Mouse (Mus musculus): ENCODE measurements around the gene Cep131. TPM values are rescaled to one million over a fixed set of nuclear protein-coding genes. Genes with fewer than 3 reads are reported as not detected.
A peak's percentile ranks its signal among the peaks of the same experiment; 100 is the strongest.

The Cep131 gene
- polyA plus RNA-seq, 1 experiment, result 19.8 TPM

- no peak overlapping the region for H3K4me3 ChIP-seq (replicated peaks; ENCODE audit: control insufficient read depth, low read depth, low read length)
- TF ChIP-seq CTCF (IDR thresholded peaks at IDR 0.05; ENCODE audit: control insufficient read depth, insufficient read depth, low read length), result no peak
- TF ChIP-seq POLR2A (IDR thresholded peaks at IDR 0.05; ENCODE audit: borderline replicate concordance, control insufficient read depth, low read depth, low read length), result no peak
- H3K27ac ChIP-seq (ENCODE audit: control insufficient read depth, insufficient read depth, low read depth, low read length, poor library complexity), result no peak overlapping the region
- 76% methylated on average over 8 of the region's 8 CpGs for WGBS
- peaks cover 9% of the 10 kb centered on the region for H3K4me1 ChIP-seq (ENCODE audit: control insufficient read depth, insufficient read depth, low read length)
Observed at GRCm38 (mm10) chr11:120032052-120032451, 54.6 kb downstream of the Cep131 start.

GRCm38 (mm10) chr11:120030145-120030901 lies 56.3 kb downstream of the Cep131 start:
- 36% methylated on average over 10 of the region's 10 CpGs for WGBS
- Histone ChIP-seq H3K4me1 (ENCODE audit: control insufficient read depth, insufficient read depth, low read length) (peaks cover 5% of the 10 kb centered on the region), H3K4me3 (replicated peaks; ENCODE audit: control insufficient read depth, low read depth, low read length) (no peak overlapping the region), H3K27ac (ENCODE audit: control insufficient read depth, insufficient read depth, low read depth, low read length, poor library complexity) (no peak overlapping the region)
- TF ChIP-seq POLR2A (IDR thresholded peaks at IDR 0.05; ENCODE audit: borderline replicate concordance, control insufficient read depth, low read depth, low read length) (no peak), CTCF (IDR thresholded peaks at IDR 0.05; ENCODE audit: control insufficient read depth, insufficient read depth, low read length) (peak; percentile 63)

GRCm38 (mm10) chr11:120029431-120030144 lies 57.0 kb downstream of the Cep131 start:
- WGBS, result 68% methylated on average over 9 of the region's 9 CpGs
- TF ChIP-seq CTCF (IDR thresholded peaks at IDR 0.05; ENCODE audit: control insufficient read depth, insufficient read depth, low read length), result no peak
- no peak for TF ChIP-seq POLR2A (IDR thresholded peaks at IDR 0.05; ENCODE audit: borderline replicate concordance, control insufficient read depth, low read depth, low read length)
- peaks cover 4% of the 10 kb centered on the region for H3K4me1 ChIP-seq (ENCODE audit: control insufficient read depth, insufficient read depth, low read length)
- H3K4me3 ChIP-seq (replicated peaks; ENCODE audit: control insufficient read depth, low read depth, low read length), result no peak overlapping the region
- no peak overlapping the region; the same call in 1 of the 2 replicates for H3K27ac ChIP-seq (ENCODE audit: control insufficient read depth, insufficient read depth, low read depth, low read length, poor library complexity)

GRCm38 (mm10) chr11:120028319-120029092 lies 58.1 kb downstream of the Cep131 start:
- TF ChIP-seq POLR2A (IDR thresholded peaks at IDR 0.05; ENCODE audit: borderline replicate concordance, control insufficient read depth, low read depth, low read length) (no peak), CTCF (IDR thresholded peaks at IDR 0.05; ENCODE audit: control insufficient read depth, insufficient read depth, low read length) (no peak)
- 79% methylated on average over 18 of the region's 18 CpGs for WGBS
- Histone ChIP-seq H3K27ac (ENCODE audit: control insufficient read depth, insufficient read depth, low read depth, low read length, poor library complexity) (no peak overlapping the region), H3K4me1 (ENCODE audit: control insufficient read depth, insufficient read depth, low read length) (no peaks in the 10 kb centered on the region; the same call in none of the 2 replicates), H3K4me3 (replicated peaks; ENCODE audit: control insufficient read depth, low read depth, low read length) (no peak overlapping the region)

GRCm38 (mm10) chr11:120026941-120027340 lies 59.7 kb downstream of the Cep131 start:
- H3K4me1 ChIP-seq (ENCODE audit: control insufficient read depth, insufficient read depth, low read length), result no peaks in the 10 kb centered on the region
- no peak overlapping the region for H3K27ac ChIP-seq (ENCODE audit: control insufficient read depth, insufficient read depth, low read depth, low read length, poor library complexity)
- no peak overlapping the region for H3K4me3 ChIP-seq (replicated peaks; ENCODE audit: control insufficient read depth, low read depth, low read length)
- 86% methylated on average over 3 of the region's 3 CpGs for WGBS
- TF ChIP-seq POLR2A (IDR thresholded peaks at IDR 0.05; ENCODE audit: borderline replicate concordance, control insufficient read depth, low read depth, low read length) (no peak), CTCF (IDR thresholded peaks at IDR 0.05; ENCODE audit: control insufficient read depth, insufficient read depth, low read length) (no peak)

- Histone ChIP-seq H3K27ac (ENCODE audit: control insufficient read depth, insufficient read depth, low read depth, low read length, poor library complexity) (no peak overlapping the region), H3K4me3 (replicated peaks; ENCODE audit: control insufficient read depth, low read depth, low read length) (no peak overlapping the region), H3K4me1 (ENCODE audit: control insufficient read depth, insufficient read depth, low read length) (no peaks in the 10 kb centered on the region)
- WGBS, result 71% methylated on average over 12 of the region's 12 CpGs
- TF ChIP-seq CTCF (IDR thresholded peaks at IDR 0.05; ENCODE audit: control insufficient read depth, insufficient read depth, low read length), result no peak
- no peak for TF ChIP-seq POLR2A (IDR thresholded peaks at IDR 0.05; ENCODE audit: borderline replicate concordance, control insufficient read depth, low read depth, low read length)
Observed at GRCm38 (mm10) chr11:120022841-120023240, 63.8 kb downstream of the Cep131 start.

GRCm38 (mm10) chr11:120022216-120022615 lies 64.4 kb downstream of the Cep131 start:
- no peak overlapping the region for H3K27ac ChIP-seq (ENCODE audit: control insufficient read depth, insufficient read depth, low read depth, low read length, poor library complexity)
- no peaks in the 10 kb centered on the region for H3K4me1 ChIP-seq (ENCODE audit: control insufficient read depth, insufficient read depth, low read length)
- no peak overlapping the region for H3K4me3 ChIP-seq (replicated peaks; ENCODE audit: control insufficient read depth, low read depth, low read length)
- TF ChIP-seq POLR2A (IDR thresholded peaks at IDR 0.05; ENCODE audit: borderline replicate concordance, control insufficient read depth, low read depth, low read length) (no peak), CTCF (IDR thresholded peaks at IDR 0.05; ENCODE audit: control insufficient read depth, insufficient read depth, low read length) (no peak)
- WGBS, result 80% methylated on average over 8 of the region's 8 CpGs

- Histone ChIP-seq H3K27ac (ENCODE audit: control insufficient read depth, insufficient read depth, low read depth, low read length, poor library complexity) (no peak overlapping the region), H3K4me1 (ENCODE audit: control insufficient read depth, insufficient read depth, low read length) (no peaks in the 10 kb centered on the region), H3K4me3 (replicated peaks; ENCODE audit: control insufficient read depth, low read depth, low read length) (no peak overlapping the region)
- 88% methylated on average over 16 of the region's 16 CpGs for WGBS
- no peak for TF ChIP-seq POLR2A (IDR thresholded peaks at IDR 0.05; ENCODE audit: borderline replicate concordance, control insufficient read depth, low read depth, low read length)
- TF ChIP-seq CTCF (IDR thresholded peaks at IDR 0.05; ENCODE audit: control insufficient read depth, insufficient read depth, low read length), result no peak
Observed at GRCm38 (mm10) chr11:120021367-120021766, 65.3 kb downstream of the Cep131 start.

Measured in bone marrow, adult 2 months (tissue).